Mouse (Mus musculus) left cerebral cortex, postnatal 36 days (tissue): ENCODE measurements around the gene Mdga1. TPM values are rescaled to one million over a fixed set of nuclear protein-coding genes. Genes with fewer than 3 reads are reported as not detected.

ENCODE experiments used
- DNase-seq, 2 experiments: peaks; one replicate each; pipeline ENCODE4 v3.0.0; 2021 to 2022; ENCODE audit warnings: low spot score in 2 of 2, mixed read lengths in 1 of 2
- intact Hi-C: fragments of 180-260 bp; cut with DNase I; formaldehyde crosslinking; loops from one replicate; pipeline ENCODE4 v1.15.1; 2025
- total RNA-seq, 2 experiments: library from RNA; stranded (reverse); gene quantifications; 2 replicates each; pipeline ENCODE4 v1.2.3; 2021

Mdga1 gene
- total RNA-seq, 2 experiments from 2014 or later, result 21.1 to 37.0 TPM

DNA sequence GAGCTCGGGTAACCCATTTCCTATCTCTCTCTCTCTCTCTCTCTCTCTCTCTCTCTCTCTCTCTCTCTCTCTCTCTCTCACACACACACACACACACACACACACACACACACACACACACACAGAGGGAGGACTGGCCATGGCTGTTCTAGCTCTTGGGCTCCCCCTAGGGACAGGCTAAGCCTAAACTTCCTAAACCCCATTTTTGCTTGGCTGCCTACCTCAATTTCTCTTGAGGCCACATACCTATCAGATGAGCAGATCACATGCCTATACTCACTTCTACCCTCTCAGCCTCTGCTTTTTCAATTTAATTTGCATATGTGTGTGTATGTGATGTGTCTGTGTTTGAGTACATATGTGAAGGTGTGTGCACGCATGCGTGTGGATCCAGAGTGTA is 111.1 kb downstream of the Mdga1 start:
- no peak for DNase-seq
- intact Hi-C loops, result no loop called here

DNA sequence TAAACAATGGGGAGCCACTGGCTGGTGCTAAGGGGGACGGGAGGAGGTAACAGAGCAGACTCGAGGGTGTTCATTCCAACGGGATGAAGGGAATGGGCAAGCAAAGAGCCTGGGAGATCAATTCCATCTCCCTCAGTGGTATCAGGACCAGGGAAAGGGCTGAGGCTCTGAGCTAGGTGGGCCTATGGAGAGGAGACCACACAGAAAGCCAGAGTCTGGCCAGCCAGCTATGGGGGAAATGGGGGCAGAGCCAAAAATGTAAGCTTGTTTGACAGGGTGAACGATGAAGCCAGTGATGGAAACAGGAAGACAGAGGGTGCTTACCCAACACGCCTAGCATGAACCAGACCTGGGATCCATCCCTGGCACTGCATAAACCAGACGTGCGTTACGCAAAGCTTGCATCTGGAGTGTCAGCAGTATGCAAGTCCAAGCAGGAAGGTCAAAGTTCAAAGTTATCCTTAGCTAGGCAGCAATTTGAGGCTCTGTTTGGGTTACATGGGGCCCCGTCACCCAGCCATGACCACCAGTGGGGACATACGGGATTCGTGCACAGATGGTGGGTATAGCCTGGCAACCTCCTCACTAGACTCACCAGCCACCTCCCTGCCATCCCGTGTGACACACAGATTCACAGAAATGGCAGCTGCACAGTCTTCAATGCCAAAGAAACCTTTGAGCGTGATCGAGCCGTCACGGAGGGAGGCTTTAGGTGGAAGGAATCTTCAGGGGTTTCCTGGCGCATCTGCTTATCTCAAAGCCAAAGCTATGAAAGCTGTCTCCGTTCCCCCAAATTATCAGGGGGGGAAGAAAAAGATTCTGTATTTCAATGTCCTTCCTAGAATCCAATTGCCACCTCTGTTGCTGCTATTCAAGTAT is 113.9 kb downstream of the Mdga1 start:
- DNase-seq, result no peak
- intact Hi-C loops, result no loop called here

DNA sequence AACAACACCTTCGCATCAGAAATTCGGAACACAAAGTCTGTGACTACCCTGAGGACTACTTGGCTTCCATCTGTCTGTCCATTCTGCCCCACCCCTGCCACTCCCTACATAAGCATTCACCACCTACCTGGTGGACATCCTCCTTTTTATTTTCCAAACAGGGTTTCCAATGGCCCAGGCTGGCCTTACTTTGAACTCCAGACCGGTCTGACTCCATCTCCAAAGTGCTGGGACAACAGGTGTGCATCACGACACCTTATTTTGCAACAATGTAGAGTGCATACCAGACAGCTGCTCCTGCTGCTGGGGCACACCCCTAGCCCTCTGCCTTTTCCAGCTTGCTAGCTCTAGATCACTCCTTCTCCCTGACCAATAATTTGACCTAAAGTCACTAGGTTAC is 115.1 kb downstream of the Mdga1 start:
- no peak for DNase-seq
- intact Hi-C loops, result no loop called here

DNA sequence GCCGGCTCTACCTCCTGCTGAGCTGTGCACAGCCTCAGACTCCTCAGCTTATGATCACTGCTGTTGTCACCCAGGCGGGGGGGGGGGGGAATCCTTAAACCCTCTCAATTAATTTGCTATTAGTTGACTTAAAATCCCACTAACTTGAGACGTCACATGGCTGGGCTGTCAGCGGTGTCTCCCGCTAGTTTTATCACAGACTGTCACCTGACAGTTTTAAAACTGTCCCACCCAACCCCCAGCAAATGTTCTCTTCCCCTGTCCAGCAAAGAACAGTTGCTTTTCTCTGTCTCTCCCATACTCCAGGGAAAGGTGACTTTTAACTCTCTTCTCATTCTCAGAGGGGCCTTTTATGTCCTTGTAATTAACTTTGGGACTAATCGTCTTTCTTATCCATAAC is 115.5 kb downstream of the Mdga1 start:
- intact Hi-C loops, result no loop called here
- no peak for DNase-seq

DNA sequence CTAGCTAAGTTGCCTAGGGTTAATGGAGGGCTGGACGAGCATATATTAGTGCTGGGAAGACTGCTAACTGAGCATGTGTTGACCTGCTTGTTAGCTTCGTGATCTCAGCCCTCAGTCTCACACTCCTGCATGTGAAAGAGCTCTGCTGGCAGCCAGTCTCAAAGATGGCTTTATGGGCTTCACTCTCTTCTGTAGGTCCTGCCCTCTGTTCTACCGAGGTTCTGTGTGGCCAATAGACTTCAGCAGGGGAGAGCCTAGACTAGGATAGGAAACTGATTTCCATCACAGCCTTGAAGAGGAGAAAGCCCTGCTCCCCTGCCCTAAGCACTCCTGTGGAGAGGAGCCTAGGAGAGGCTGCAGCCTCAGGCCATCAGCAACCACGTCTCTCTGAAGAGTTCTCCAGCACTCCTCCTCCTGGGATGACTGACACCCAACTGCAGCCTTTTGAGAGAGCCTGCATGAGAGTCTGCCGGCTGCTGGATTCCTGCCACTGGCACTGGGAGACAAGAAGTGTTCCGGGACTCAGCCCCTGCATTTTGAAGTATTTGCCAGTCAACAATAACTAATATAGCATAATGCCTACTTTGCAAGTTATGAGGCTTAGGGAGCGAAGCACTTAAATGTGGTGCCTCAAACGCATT is 116.9 kb downstream of the Mdga1 start:
- DNase-seq, result no peak
- intact Hi-C loops, result no loop called here

- DNase-seq, result no peak
- intact Hi-C loops, result no loop called here
Measured at GRCm38 (mm10) chr17:29849436-29849797, 120.5 kb downstream of the Mdga1 start.

DNA sequence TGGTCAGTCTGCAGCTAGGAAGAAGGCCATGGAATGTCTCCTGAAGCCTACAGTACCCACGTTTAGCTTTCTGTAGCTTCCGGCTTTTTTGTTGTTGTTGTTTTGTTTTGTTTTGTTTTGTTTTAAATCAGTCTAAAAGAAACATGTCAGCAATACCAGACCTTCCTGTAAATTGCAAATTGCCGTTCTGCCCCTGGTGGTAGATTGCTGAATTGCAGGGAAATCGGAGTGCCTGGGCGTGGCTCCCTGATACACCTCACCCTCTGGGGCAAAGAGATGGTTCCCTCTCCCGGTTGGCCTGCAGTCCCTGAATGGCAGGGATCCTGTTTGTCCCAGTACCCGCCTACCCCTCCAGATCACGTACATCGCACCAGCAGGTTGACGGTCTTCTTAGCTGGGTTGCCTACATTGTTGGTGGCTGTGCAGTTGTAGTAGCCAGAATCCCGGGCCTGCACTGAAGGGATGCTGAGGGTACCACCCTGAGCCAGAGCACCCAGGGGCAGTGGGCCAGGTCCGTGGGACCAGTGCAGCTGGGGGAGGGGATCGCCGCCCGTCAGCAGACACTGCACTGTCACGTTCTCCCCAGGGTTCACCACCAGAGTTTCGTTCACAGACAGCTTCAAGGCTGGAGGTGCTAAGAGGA is 121.0 kb downstream of the Mdga1 start:
- peak; percentile 42 to 56 for DNase-seq
- intact Hi-C loops, result no loop called here

GRCm38 (mm10) chr17:29847291-29847690 is 122.6 kb downstream of the Mdga1 start:
- intact Hi-C loops, result no loop called here
- no peak for DNase-seq

DNA sequence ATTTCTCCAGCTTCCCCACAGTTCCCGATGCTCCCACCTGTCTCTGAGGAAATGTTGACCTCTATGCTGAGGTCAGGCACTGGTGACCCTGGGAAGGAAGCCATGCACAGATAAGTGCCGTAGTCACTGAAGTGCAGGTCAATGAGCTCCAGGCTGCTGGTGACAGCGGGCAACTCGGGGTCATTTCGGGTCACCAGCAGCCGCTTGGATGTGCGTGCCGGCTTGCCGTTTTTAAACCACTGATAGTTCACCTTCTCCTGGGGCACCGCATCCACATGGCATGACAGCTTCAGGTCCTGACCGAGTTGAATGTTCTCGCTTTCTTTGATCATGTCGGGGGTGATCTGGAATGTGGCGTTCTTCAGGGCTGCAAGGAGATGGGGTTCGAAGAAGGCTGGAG is 123.6 kb downstream of the Mdga1 start:
- no peak for DNase-seq
- intact Hi-C loops, result no loop called here

DNA sequence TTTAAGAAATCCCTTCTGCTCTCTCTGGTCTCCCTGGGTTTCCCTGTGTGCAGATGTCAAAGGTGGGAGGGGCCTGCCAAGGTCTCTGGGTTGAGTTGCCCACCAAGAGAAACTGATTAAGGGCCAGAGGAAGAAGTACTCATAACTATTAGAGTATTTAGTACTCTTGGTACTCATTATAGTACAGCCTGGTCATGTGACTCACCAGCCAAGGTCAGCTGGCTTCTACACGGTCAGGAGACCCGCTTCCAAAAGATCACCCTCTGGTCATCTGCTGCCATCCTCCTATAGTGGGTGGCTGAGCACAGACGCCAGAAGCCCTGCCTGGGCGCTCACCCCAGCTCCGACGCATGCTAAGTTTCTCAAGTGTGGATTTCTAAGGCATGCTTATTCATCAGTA is 124.9 kb downstream of the Mdga1 start:
- no peak for DNase-seq
- intact Hi-C loops, result no loop called here

- intact Hi-C loops, result no loop called here
Measured at GRCm38 (mm10) chr17:29843419-29844162, 126.3 kb downstream of the Mdga1 start.

GRCm38 (mm10) chr17:29841781-29842690 is 127.9 kb downstream of the Mdga1 start:
- no peak for DNase-seq
- intact Hi-C loops, result no loop called here

More at GRCm38 (mm10) chr17:29843419-29844162, 126.3 kb downstream of the Mdga1 start:
- no peak for DNase-seq

DNA sequence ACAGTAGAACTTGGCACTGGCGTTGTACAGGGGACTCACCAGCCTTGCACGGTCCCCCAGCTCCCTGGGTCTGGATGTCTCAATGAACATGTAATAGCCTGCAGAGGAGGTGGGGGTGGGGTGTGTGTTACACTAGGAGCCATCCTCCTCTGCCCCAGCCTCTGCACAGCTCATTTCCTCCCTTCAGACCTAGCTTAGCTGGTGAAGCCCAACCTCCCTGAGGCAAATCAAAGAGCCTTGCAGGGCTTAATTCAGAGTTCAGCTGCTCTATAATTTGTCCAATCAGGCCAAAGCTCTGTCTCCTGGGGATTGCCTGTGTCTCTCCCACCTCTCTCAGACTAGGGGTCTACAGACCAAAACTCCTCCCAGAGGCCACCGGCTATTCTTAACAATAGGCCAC is 131.9 kb downstream of the Mdga1 start:
- intact Hi-C loops, result no loop called here
- DNase-seq, result no peak

DNA sequence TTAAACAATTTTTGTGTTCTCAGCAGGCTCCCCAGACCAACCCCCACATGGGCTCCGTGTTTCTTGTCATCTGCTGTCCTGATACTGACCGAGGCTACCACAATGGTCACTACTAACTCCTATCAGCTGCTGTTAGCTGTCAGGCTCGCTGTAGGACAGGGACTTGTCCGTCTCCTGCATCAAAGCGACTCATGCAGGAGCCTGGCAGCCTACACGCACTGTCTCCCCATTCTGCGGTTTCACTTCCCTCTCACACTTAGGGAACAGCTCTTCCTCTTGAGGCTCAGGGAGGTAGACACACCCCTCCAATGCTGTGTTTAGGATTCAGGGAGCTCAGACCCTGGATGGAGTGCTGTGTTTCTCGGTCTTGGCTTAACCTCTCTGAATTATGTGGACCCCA is 132.4 kb downstream of the Mdga1 start:
- DNase-seq, result no peak
- intact Hi-C loops, result no loop called here

GRCm38 (mm10) chr17:29834768-29835167 is 135.1 kb downstream of the Mdga1 start:
- no peak for DNase-seq
- intact Hi-C loops, result no loop called here

DNA sequence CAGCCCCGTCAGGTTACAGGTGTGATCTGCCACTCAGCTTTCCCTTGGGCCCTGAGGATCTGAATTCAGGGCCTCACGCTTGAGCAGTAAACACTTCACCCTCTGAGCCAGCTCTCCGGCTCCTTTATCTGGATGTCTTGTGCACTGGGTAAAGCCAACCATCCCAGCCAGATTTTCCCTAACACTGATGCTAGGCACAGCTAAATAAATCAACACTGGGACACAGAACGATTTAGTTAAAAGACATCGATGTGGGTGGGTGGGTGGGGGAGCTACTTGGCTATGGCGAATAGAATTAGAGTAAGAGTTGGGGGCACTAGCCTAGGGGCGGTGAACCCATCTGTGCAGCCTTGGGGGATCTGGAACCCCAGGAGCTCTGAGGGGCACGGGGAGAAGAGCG is 135.6 kb downstream of the Mdga1 start:
- no peak for DNase-seq

GRCm38 (mm10) chr17:29831696-29832095 is 138.2 kb downstream of the Mdga1 start:
- intact Hi-C loops, result no loop called here

More for the DNA sequence above, 135.6 kb downstream of the Mdga1 start:
- intact Hi-C loops, result no loop called here

GRCm38 (mm10) chr17:29829136-29829535 is 140.8 kb downstream of the Mdga1 start:
- intact Hi-C loops, result no loop called here
- DNase-seq, result no peak

More at GRCm38 (mm10) chr17:29831696-29832095, 138.2 kb downstream of the Mdga1 start:
- DNase-seq, result no peak

- intact Hi-C loops, result no loop called here
- no peak for DNase-seq
Measured at GRCm38 (mm10) chr17:29827602-29828001, 142.3 kb downstream of the Mdga1 start.
